Mouse (Mus musculus): ENCODE measurements around the gene Ptprt.

Gene Ptprt

GRCm38 (mm10) chr2:161902196-161902595 is 758.8 kb downstream of the Ptprt start:
- no peak for DNase-seq

GRCm38 (mm10) chr2:161884446-161884845 is 776.5 kb downstream of the Ptprt start:
- DNase-seq = no peak

GRCm38 (mm10) chr2:161882580-161882979 is 778.4 kb downstream of the Ptprt start:
- no peak for DNase-seq

- no peak for DNase-seq
Observed at GRCm38 (mm10) chr2:161880941-161881340, 780.0 kb downstream of the Ptprt start.

GRCm38 (mm10) chr2:161865231-161865630 is 795.7 kb downstream of the Ptprt start:
- DNase-seq = no peak

- DNase-seq = no peak
Observed at GRCm38 (mm10) chr2:161858813-161859212, 802.1 kb downstream of the Ptprt start.

- no peak for DNase-seq
Observed at GRCm38 (mm10) chr2:161858361-161858760, 802.6 kb downstream of the Ptprt start.

- DNase-seq = no peak
Observed at GRCm38 (mm10) chr2:161835001-161835400, 825.9 kb downstream of the Ptprt start.

- no peak for DNase-seq
Observed at GRCm38 (mm10) chr2:161833846-161834245, 827.1 kb downstream of the Ptprt start.

GRCm38 (mm10) chr2:161813326-161813725 is 847.6 kb downstream of the Ptprt start:
- DNase-seq = no peak

- no peak for DNase-seq
Observed at GRCm38 (mm10) chr2:161808086-161808801, 852.7 kb downstream of the Ptprt start.

- DNase-seq = no peak
Observed at GRCm38 (mm10) chr2:161806287-161807007, 854.5 kb downstream of the Ptprt start.

- DNase-seq = no peak
Observed at GRCm38 (mm10) chr2:161799946-161800345, 861.0 kb downstream of the Ptprt start.

- DNase-seq = no peak
Observed at GRCm38 (mm10) chr2:161767528-161767927, 893.4 kb downstream of the Ptprt start.

GRCm38 (mm10) chr2:161713024-161713423 is 947.9 kb downstream of the Ptprt start:
- no peak for DNase-seq

- DNase-seq = no peak
Observed at GRCm38 (mm10) chr2:161709316-161709715, 951.6 kb downstream of the Ptprt start.

GRCm38 (mm10) chr2:161706386-161706915 is 954.5 kb downstream of the Ptprt start:
- no peak for DNase-seq

- no peak for DNase-seq
Observed at GRCm38 (mm10) chr2:161704811-161705210, 956.1 kb downstream of the Ptprt start.

- DNase-seq = no peak
Observed at GRCm38 (mm10) chr2:161704410-161704809, 956.5 kb downstream of the Ptprt start.

GRCm38 (mm10) chr2:161695819-161696218 is 965.1 kb downstream of the Ptprt start:
- no peak for DNase-seq

- no peak for DNase-seq
Observed at GRCm38 (mm10) chr2:161668302-161668986, 992.5 kb downstream of the Ptprt start.

- DNase-seq = no peak
Observed at GRCm38 (mm10) chr2:161661912-161662311, 999.0 kb downstream of the Ptprt start.

- DNase-seq = no peak
Observed at GRCm38 (mm10) chr2:161660827-161661226, 1000.1 kb downstream of the Ptprt start.
